Mouse (Mus musculus) liver, embryonic 18 days (tissue): Measurements from ENCODE around the gene Nucks1. TPM values are rescaled to one million over a fixed set of nuclear protein-coding genes. Genes with fewer than 3 reads are reported as not detected.

Experiments used
- polyA plus RNA-seq: library from polyadenylated mRNA; depleted of rRNA; stranded (reverse); fragments of >200 nt; gene quantifications from 2 replicates; pipeline ENCODE4 v1.2.3, GENCODE M21; 2012; rRNA removed

Gene Nucks1
- polyA plus RNA-seq = 14.5 and 15.7 TPM in 2 replicates

DNA sequence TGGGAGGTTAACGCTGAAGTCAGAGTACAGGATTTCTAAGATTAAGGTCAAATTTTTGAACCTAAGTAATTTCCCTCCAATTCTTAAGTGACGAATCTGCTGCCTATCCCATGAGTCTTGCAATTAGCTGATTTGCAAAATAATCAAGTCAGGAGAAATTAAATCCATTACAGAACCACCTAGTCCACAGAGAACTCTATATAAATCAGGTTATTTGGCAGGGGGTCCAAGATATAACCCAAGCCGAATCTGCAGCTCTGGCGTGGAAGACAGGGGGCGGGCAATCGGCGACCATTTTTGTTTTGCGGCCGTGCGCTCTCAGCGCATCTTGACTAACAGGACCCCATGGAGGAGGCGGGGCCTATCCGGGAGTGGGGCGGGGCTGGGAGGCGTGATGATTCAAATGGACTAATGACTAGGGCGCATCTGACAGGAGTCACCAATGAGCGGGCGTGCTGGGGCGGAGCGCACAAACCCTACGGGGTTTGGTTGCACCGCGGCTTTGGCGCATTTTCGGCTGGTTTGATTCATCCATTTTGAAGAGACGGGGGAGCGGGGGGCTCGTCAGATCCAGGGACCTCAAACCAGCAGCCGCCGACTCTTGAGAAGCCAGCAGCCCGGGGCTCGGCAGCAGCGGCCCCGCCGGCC, at the start of gene Nucks1:
Nucks1 (plus strand) TSS at position 534 of the 648 bp plus-strand sequence.

DNA sequence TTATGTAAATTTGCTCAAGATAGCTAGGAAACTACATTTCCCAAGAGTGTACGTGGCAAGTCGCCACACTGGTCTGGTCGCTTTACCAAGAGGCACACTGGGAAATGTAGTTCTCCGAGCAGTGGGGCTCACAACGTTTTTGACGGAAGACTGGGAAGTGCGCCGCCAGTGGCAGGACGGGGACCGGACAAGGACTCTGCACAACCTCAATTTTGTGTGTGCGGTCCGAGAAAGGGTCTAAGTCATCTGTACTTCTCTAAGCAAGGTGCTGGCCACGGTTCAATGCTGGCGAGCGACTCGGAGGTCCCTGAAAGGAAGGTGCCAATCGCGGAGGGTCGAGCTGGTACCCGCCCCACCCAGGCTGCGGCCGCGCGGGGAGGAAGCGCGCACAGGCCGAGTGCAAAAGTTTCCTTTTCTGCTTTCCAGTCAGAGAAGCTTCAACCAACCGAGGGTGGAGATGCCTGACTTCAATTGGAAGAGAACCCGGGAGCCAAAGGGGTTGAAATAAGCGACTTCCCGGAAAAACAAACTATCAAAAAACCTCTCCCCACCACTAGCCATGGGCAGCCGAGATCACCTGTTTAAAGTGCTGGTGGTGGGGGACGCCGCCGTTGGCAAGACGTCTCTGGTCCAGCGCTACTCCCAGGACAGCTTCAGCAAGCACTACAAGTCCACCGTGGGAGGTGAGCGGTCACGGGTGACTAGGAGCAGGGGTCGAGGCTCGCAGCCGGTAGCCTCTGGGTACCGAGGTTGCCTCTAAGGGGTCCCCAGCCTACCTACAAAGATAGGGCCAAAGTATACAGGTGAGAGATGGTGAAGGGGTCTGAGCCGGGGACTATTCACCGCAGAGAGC, 43.0 kb upstream of the Nucks1 start, which contains the start of gene Rab29:
Rab29 (plus strand) TSS at position 132 of the 853 bp plus-strand sequence.

GRCm38 (mm10) chr1:131962606-131963084, 52.3 kb downstream of the Nucks1 start, which contains the start of gene Slc45a3:
Slc45a3 (plus strand) TSS chr1:131962967.

Other genes with a start within 250 kb of the Nucks1 start
- 0.81 and 1.00 TPM in 2 replicates for gene Rab7b, start 221.8 kb upstream of the Nucks1 start, polyA plus RNA-seq
- 0.01 TPM in 2 replicates for gene Slc26a9, start 166.5 kb upstream of the Nucks1 start, polyA plus RNA-seq
- gene Pm20d1, start 113.2 kb upstream of the Nucks1 start, polyA plus RNA-seq = 5.8 and 7.2 TPM in 2 replicates
- gene Slc41a1, start 83.0 kb upstream of the Nucks1 start, polyA plus RNA-seq = 1.2 and 1.3 TPM in 2 replicates
- gene Rab29, start 43.3 kb upstream of the Nucks1 start, polyA plus RNA-seq = 9.2 and 10.6 TPM in 2 replicates
- gene Slc45a3, start 52.4 kb downstream of the Nucks1 start, polyA plus RNA-seq = 3.7 TPM in 2 replicates
- 9.7 and 10.7 TPM in 2 replicates for gene Elk4, start 97.1 kb downstream of the Nucks1 start, polyA plus RNA-seq
- gene Mfsd4a, start 157.5 kb downstream of the Nucks1 start, polyA plus RNA-seq = 0.14 and 0.16 TPM in 2 replicates
- 3.4 and 3.5 TPM in 2 replicates for gene Cdk18, start 229.2 kb downstream of the Nucks1 start, polyA plus RNA-seq